ENCODE assay signal across 8 mouse cellular contexts in the genomic region with DNA sequence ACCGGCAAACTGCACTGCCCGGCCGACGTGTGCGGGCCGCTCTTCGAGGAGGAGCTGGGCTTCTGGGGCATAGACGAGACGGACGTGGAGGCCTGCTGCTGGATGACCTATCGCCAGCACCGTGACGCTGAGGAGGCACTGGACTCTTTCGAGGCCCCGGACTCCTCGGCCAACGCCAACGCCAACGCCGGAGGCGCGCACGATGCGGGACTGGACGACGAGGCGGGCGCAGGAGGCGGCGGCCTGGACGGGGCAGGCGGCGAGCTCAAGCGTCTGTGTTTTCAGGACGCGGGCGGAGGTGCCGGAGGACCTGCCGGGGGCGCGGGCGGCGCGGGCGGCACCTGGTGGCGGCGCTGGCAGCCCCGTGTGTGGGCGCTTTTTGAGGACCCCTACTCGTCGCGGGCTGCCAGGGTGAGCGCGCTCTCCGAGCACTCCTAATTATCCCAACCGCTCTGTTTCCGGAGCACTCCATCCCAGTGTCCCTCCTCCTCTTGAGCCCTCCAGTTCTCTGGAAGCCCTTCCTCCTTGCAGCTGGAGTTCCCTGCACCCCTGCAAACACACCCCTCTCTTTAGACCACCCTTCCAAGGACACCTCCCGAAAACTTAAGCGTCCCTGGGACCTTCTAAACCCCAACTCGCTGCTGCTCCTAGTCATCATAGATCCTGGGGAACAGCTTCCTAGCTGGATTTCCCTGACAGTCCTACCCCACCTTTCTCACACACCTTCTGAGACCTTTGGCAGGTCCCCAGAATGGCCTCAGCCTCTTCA. TPM values are rescaled to one million over a fixed set of nuclear protein-coding genes. Genes with fewer than 3 reads are reported as not detected.
A peak's percentile ranks its signal among the peaks of the same experiment; 100 is the strongest.
DNase-seq lines count a peak whose midpoint lies in the region; ATAC-seq and TF ChIP-seq lines count a peak whose summit lies in the region.

No protein-coding gene starts in this region.

- TF ChIP-seq CTCF in liver, adult 2 months (IDR thresholded peaks at IDR 0.05; ENCODE audit: low read depth, low read length) = no peak
- TF ChIP-seq CTCF in cerebellum, adult 2 months (IDR thresholded peaks at IDR 0.05; ENCODE audit: borderline replicate concordance, insufficient read depth, low read depth, low read length) = no peak

- peaks cover 6% of the 10 kb centered on the region; the same call in 1 of the 2 replicates for H3K27me3 ChIP-seq in liver, adult 2 months (ENCODE audit: control insufficient read depth, insufficient read depth, low read length)
- no peaks in the 10 kb centered on the region for H3K27me3 ChIP-seq in cerebellum, adult 2 months (ENCODE audit: control insufficient read depth, insufficient read depth, low read length)
- peaks cover 67% of the 10 kb centered on the region for H3K27me3 ChIP-seq in forebrain, embryonic 12.5 days
- H3K27me3 ChIP-seq in limb, embryonic 14.5 days (ENCODE audit: control insufficient read depth, insufficient read depth, low read length) = peaks cover 69% of the 10 kb centered on the region
- H3K27me3 ChIP-seq in stomach, embryonic 15.5 days (replicated peaks) = peaks cover 62% of the 10 kb centered on the region

- peaks cover 3% of the 10 kb centered on the region; the same call in 1 of the 2 replicates for H3K4me1 ChIP-seq in liver, adult 2 months (ENCODE audit: control insufficient read depth, insufficient read depth, low read length)
- H3K4me1 ChIP-seq in cerebellum, adult 2 months (ENCODE audit: control insufficient read depth, insufficient read depth, low read length) = peaks cover 19% of the 10 kb centered on the region
- H3K4me1 ChIP-seq in forebrain, embryonic 12.5 days = peaks cover 72% of the 10 kb centered on the region
- peaks cover 17% of the 10 kb centered on the region; the same call in 1 of the 2 replicates for H3K4me1 ChIP-seq in limb, embryonic 14.5 days (ENCODE audit: control insufficient read depth, insufficient read depth, low read length)
- peaks cover 45% of the 10 kb centered on the region for H3K4me1 ChIP-seq in stomach, embryonic 15.5 days

- H3K79me2 ChIP-seq in liver, adult 2 months (ENCODE audit: control insufficient read depth, insufficient read depth, low read length) = no peaks in the 10 kb centered on the region

- no peak for TF ChIP-seq POLR2A in liver, adult 2 months (IDR thresholded peaks at IDR 0.05; ENCODE audit: extremely low read depth, insufficient read depth, low read length)
- no peak for TF ChIP-seq POLR2A in cerebellum, adult 2 months (IDR thresholded peaks at IDR 0.05; ENCODE audit: borderline replicate concordance, insufficient read depth, low read length)
- TF ChIP-seq POLR2A in limb, embryonic 14.5 days (IDR thresholded peaks at IDR 0.05; ENCODE audit: borderline replicate concordance, extremely low read depth, insufficient read depth, insufficient read length) = no peak

- peak overlapping the region; percentile 45; the same call in 1 of the 2 replicates for H3K4me3 ChIP-seq in liver, adult 2 months (ENCODE audit: insufficient read depth, low read depth, low read length)
- peak overlapping the region; percentile 86 for H3K4me3 ChIP-seq in cerebellum, adult 2 months (replicated peaks; ENCODE audit: insufficient read depth, low read depth, low read length)
- peak overlapping the region; percentile 67 for H3K4me3 ChIP-seq in forebrain, embryonic 12.5 days (replicated peaks)
- H3K4me3 ChIP-seq in limb, embryonic 14.5 days (replicated peaks; ENCODE audit: low read length) = peak overlapping the region; percentile 47
- peak overlapping the region; percentile 55 for H3K4me3 ChIP-seq in stomach, embryonic 15.5 days (replicated peaks)

- peak overlapping the region; percentile 99 for H3K4me2 ChIP-seq in forebrain, embryonic 12.5 days
- H3K4me2 ChIP-seq in limb, embryonic 14.5 days (replicated peaks; ENCODE audit: low read depth, low read length, severe bottlenecking) = peak overlapping the region; percentile 99
- H3K4me2 ChIP-seq in stomach, embryonic 15.5 days = peak overlapping the region; percentile 100

- no peak for DNase-seq in liver, adult 2 months (ENCODE audit: extremely low read depth, low read depth, low spot score)
- no peak for DNase-seq in liver
- peak; percentile 67 to 74 for DNase-seq in cerebellum, adult 2 months
- DNase-seq in limb, embryonic 14.5 days (ENCODE audit: low spot score) = no peak
- no peak for DNase-seq in left cerebral cortex, adult 9 months (ENCODE audit: low spot score in 2 of 2)
- DNase-seq in yolk sac, embryonic 10.5 days (ENCODE audit: low spot score) = no peak

- no peak for ATAC-seq in forebrain, embryonic 12.5 days (ENCODE audit: low FRiP score)
- ATAC-seq in limb, embryonic 14.5 days (ENCODE audit: low FRiP score, low read depth) = no peak
- ATAC-seq in stomach, embryonic 15.5 days (ENCODE audit: insufficient read depth, low FRiP score, low read depth) = no peak

- H3K9me3 ChIP-seq in forebrain, embryonic 12.5 days = no peaks in the 10 kb centered on the region
- H3K9me3 ChIP-seq in limb, embryonic 14.5 days (ENCODE audit: control insufficient read depth, low read length) = no peaks in the 10 kb centered on the region
- H3K9me3 ChIP-seq in stomach, embryonic 15.5 days = no peaks in the 10 kb centered on the region

- no peak overlapping the region for H3K27ac ChIP-seq in liver, adult 2 months (replicated peaks; ENCODE audit: insufficient read depth, low read depth, low read length)
- H3K27ac ChIP-seq in cerebellum, adult 2 months (ENCODE audit: insufficient read depth, low read length) = peak overlapping the region; percentile 57
- no peak overlapping the region for H3K27ac ChIP-seq in forebrain, embryonic 12.5 days
- no peak overlapping the region for H3K27ac ChIP-seq in limb, embryonic 14.5 days (replicated peaks; ENCODE audit: low read depth, low read length)
- no peak overlapping the region for H3K27ac ChIP-seq in stomach, embryonic 15.5 days

- peak overlapping the region; percentile 82 for H3K9ac ChIP-seq in liver, adult 2 months (ENCODE audit: low read depth, low read length)
- H3K9ac ChIP-seq in forebrain, embryonic 12.5 days = peak overlapping the region; percentile 72
- peak overlapping the region; percentile 38; the same call in 1 of the 2 replicates for H3K9ac ChIP-seq in limb, embryonic 14.5 days (ENCODE audit: low read depth, low read length, severe bottlenecking)
- 0 out of 2 replicates have a peak overlapping the region, but pooled peaks have one; percentile 22 for H3K9ac ChIP-seq in stomach, embryonic 15.5 days

- 2% methylated on average over 58 of the region's 60 CpGs for WGBS in liver, adult 2 months
- under 1% methylated on average over 56 of the region's 60 CpGs for WGBS in cerebellum, adult 2 months
- WGBS in forebrain, embryonic 12.5 days = under 1% methylated on average over 54 of the region's 60 CpGs
- WGBS in limb, embryonic 14.5 days = 2% methylated on average over 34 of the region's 60 CpGs
- WGBS in stomach, embryonic 15.5 days = under 1% methylated on average over 44 of the region's 60 CpGs

- no peaks in the 10 kb centered on the region for H3K36me3 ChIP-seq in liver, adult 2 months (ENCODE audit: control insufficient read depth, insufficient read depth, low read length)
- H3K36me3 ChIP-seq in forebrain, embryonic 12.5 days (replicated peaks) = no peaks in the 10 kb centered on the region
- no peaks in the 10 kb centered on the region for H3K36me3 ChIP-seq in limb, embryonic 14.5 days (ENCODE audit: control insufficient read depth, insufficient read depth, low read length)
- H3K36me3 ChIP-seq in stomach, embryonic 15.5 days = no peaks in the 10 kb centered on the region

RNA-seq across cellular contexts. Expression of a gene that starts 1.1 kb away (rescaled TPM):
- 0.37 and 1.2 TPM in 2 replicates for total RNA-seq in liver, adult 2 months (2014; rRNA removed)
- polyA plus RNA-seq in liver, adult 2 months (2012; rRNA removed) = 4.6 and 5.3 TPM in 2 replicates
- polyA plus RNA-seq in cerebellum, adult 2 months (2012; rRNA removed) = 368 and 423 TPM in 2 replicates
- 1.7 and 1.9 TPM in 2 replicates for polyA plus RNA-seq in forebrain, embryonic 12.5 days (2016; fragmentation: Nextera tagmentation; extraction: Ambion mirVana)
- polyA plus RNA-seq in limb, embryonic 14.5 days (2012; rRNA removed) = 2.7 and 3.8 TPM in 2 replicates
- 0.23 and 0.29 TPM in 2 replicates for polyA plus RNA-seq in limb, embryonic 14.5 days (2014; fragmentation: Nextera tagmentation; extraction: Ambion mirVana)
- 0.30 and 0.39 TPM in 2 replicates for polyA plus RNA-seq in stomach, embryonic 15.5 days (2015; fragmentation: Nextera tagmentation; extraction: Ambion mirVana)

RNA-seq across cellular contexts. Expression of a gene that starts 19.4 kb away (rescaled TPM):
- total RNA-seq in liver, adult 2 months (2014; rRNA removed) = 0.65 and 1.6 TPM in 2 replicates
- polyA plus RNA-seq in liver, adult 2 months (2012; rRNA removed) = 1.1 and 1.7 TPM in 2 replicates
- polyA plus RNA-seq in cerebellum, adult 2 months (2012; rRNA removed) = 0.26 and 0.43 TPM in 2 replicates
- 0.38 and 0.51 TPM in 2 replicates for polyA plus RNA-seq in forebrain, embryonic 12.5 days (2016; fragmentation: Nextera tagmentation; extraction: Ambion mirVana)
- polyA plus RNA-seq in limb, embryonic 14.5 days (2012; rRNA removed) = 1.4 and 1.5 TPM in 2 replicates
- polyA plus RNA-seq in limb, embryonic 14.5 days (2014; fragmentation: Nextera tagmentation; extraction: Ambion mirVana) = 2.2 and 2.3 TPM in 2 replicates
- 4.9 and 5.0 TPM in 2 replicates for polyA plus RNA-seq in stomach, embryonic 15.5 days (2015; fragmentation: Nextera tagmentation; extraction: Ambion mirVana)

RNA-seq across cellular contexts. Expression of a gene that starts 37.8 kb away (rescaled TPM):
- total RNA-seq in liver, adult 2 months (2014; rRNA removed) = 21.6 and 30.8 TPM in 2 replicates
- polyA plus RNA-seq in liver, adult 2 months (2012; rRNA removed) = 74.9 and 80.3 TPM in 2 replicates
- 106 and 109 TPM in 2 replicates for polyA plus RNA-seq in cerebellum, adult 2 months (2012; rRNA removed)
- 72.7 and 73.5 TPM in 2 replicates for polyA plus RNA-seq in forebrain, embryonic 12.5 days (2016; fragmentation: Nextera tagmentation; extraction: Ambion mirVana)
- 88.9 and 117 TPM in 2 replicates for polyA plus RNA-seq in limb, embryonic 14.5 days (2012; rRNA removed)
- polyA plus RNA-seq in limb, embryonic 14.5 days (2014; fragmentation: Nextera tagmentation; extraction: Ambion mirVana) = 63.8 and 75.9 TPM in 2 replicates
- 62.9 and 65.0 TPM in 2 replicates for polyA plus RNA-seq in stomach, embryonic 15.5 days (2015; fragmentation: Nextera tagmentation; extraction: Ambion mirVana)

RNA-seq across cellular contexts. Expression of a gene that starts 42.9 kb away (rescaled TPM):
- 2.4 and 4.0 TPM in 2 replicates for total RNA-seq in liver, adult 2 months (2014; rRNA removed)
- polyA plus RNA-seq in liver, adult 2 months (2012; rRNA removed) = 5.2 and 6.5 TPM in 2 replicates
- 21.6 and 25.1 TPM in 2 replicates for polyA plus RNA-seq in cerebellum, adult 2 months (2012; rRNA removed)
- 111 and 126 TPM in 2 replicates for polyA plus RNA-seq in forebrain, embryonic 12.5 days (2016; fragmentation: Nextera tagmentation; extraction: Ambion mirVana)
- 102 and 133 TPM in 2 replicates for polyA plus RNA-seq in limb, embryonic 14.5 days (2012; rRNA removed)
- polyA plus RNA-seq in limb, embryonic 14.5 days (2014; fragmentation: Nextera tagmentation; extraction: Ambion mirVana) = 62.1 and 63.1 TPM in 2 replicates
- polyA plus RNA-seq in stomach, embryonic 15.5 days (2015; fragmentation: Nextera tagmentation; extraction: Ambion mirVana) = 69.8 and 75.6 TPM in 2 replicates

RNA-seq across cellular contexts. Expression of a gene that starts 59.7 kb away (rescaled TPM):
- 0.18 and 0.81 TPM in 2 replicates for total RNA-seq in liver, adult 2 months (2014; rRNA removed)
- polyA plus RNA-seq in liver, adult 2 months (2012; rRNA removed) = 0.56 and 1.9 TPM in 2 replicates
- polyA plus RNA-seq in cerebellum, adult 2 months (2012; rRNA removed) = 0.16 and 0.19 TPM in 2 replicates
- not detected in 2 replicates for polyA plus RNA-seq in forebrain, embryonic 12.5 days (2016; fragmentation: Nextera tagmentation; extraction: Ambion mirVana)
- 1.1 and 1.5 TPM in 2 replicates for polyA plus RNA-seq in limb, embryonic 14.5 days (2012; rRNA removed)
- 0.43 and 0.59 TPM in 2 replicates for polyA plus RNA-seq in limb, embryonic 14.5 days (2014; fragmentation: Nextera tagmentation; extraction: Ambion mirVana)
- polyA plus RNA-seq in stomach, embryonic 15.5 days (2015; fragmentation: Nextera tagmentation; extraction: Ambion mirVana) = 0.40 and 0.42 TPM in 2 replicates

Comparison
In these comparisons a context has a peak if more than half of its experiments do, and no peak if none do; other contexts are left out.
1. DNase-seq: peak in cerebellum, adult 2 months (2 of 2); none in liver, adult 2 months (single experiment), liver (single experiment), limb, embryonic 14.5 days (single experiment), left cerebral cortex, adult 9 months (0 of 2) and yolk sac, embryonic 10.5 days (single experiment).
2. H3K9ac ChIP-seq: peak in every context shown above with its lines; median percentile 82 in liver, adult 2 months; 72 in forebrain, embryonic 12.5 days; 38 in limb, embryonic 14.5 days; 22 in stomach, embryonic 15.5 days.
3. RNA of a gene that starts 1.1 kb away (polyA plus RNA-seq): 368 to 423 TPM in cerebellum, adult 2 months; 4.6 to 5.3 TPM in liver, adult 2 months, 0.23 to 3.8 TPM in limb, embryonic 14.5 days, 1.7 to 1.9 TPM in forebrain, embryonic 12.5 days and 0.30 to 0.39 TPM in stomach, embryonic 15.5 days; every median in the first group is over 10 times any median in the second.
4. Peak in every context shown above with its lines, with median percentiles within 50 percentile points of each other: H3K4me3 ChIP-seq and H3K4me2 ChIP-seq.